Mouse (Mus musculus): ENCODE results near the gene Col7a1.

DNA sequence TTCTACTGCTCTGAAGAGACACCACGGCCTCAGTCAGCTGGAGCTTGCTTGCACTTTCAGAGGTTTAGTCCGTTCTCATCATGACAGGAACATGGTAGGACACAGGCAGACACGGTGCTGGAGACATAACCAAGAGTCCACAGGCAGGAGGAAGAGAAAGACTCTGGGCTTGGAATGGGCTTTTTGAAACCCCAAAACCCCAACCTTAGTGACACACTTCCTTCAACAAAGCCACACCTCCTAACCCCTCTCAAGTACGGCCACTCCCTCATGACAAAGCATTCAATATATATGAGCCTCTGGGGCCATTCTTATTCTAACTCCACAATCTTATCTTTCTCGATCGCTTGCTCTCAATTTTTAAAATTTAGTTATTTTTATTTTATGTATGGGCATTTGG is 79.0 kb downstream of the Col7a1 start:
- TF ChIP-seq CTCF (IDR thresholded peaks at IDR 0.05; ENCODE audit: control insufficient read depth, insufficient read depth, insufficient replicate concordance, low read depth, low read length) (no peak), POLR2A (IDR thresholded peaks at IDR 0.05; ENCODE audit: control insufficient read depth, low read depth, low read length) (no peak)

Measured in testis, adult 2 months (tissue).